Mouse (Mus musculus): Measurements from ENCODE around the gene Farp1. TPM values are rescaled to one million over a fixed set of nuclear protein-coding genes. Genes with fewer than 3 reads are reported as not detected.

Gene Farp1
- polyA plus RNA-seq, 1 experiment = 77.6 TPM

DNA sequence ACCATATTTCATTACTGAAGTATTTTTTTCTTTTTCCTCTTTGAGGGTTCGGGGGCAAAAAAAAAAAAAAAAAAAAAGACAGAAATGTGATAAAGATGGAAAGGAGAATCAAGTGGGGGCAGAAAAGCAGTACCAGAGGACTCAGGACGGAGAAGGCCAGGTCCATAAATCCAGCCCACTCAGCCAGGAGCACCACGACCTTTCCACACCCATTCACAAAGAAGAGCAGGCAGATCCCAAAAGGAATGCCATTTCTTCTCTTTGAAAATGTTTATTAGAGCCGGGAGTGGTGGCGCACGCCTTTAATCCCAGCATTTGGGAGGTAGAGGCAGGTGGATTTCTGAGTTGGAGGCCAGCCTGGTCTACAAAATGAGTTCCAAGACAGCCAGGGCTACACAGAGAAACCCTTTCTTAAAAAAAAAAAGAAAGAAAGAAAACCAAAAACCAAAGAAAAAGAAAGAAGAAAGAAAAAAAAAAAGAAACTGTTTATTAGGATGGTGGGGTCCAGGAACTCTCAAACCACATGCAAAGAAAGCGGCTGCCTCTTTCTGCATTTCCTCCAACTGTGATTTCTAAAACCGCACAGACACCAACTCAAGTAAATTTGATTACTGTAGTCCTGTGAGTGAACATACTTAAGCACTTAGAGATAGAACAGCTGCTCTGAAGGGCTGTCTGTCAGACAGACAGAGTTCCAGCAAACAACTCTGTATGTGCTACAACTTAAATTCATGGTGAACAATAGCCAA is 270.5 kb downstream of the Farp1 start:
- DNase-seq (ENCODE audit: low read depth) = no peak
- no peak for TF ChIP-seq CTCF (IDR thresholded peaks at IDR 0.05; ENCODE audit: borderline replicate concordance, extremely low read depth, insufficient read depth, insufficient read length)
- no peak for TF ChIP-seq POLR2A (IDR thresholded peaks at IDR 0.05; ENCODE audit: borderline replicate concordance, extremely low read depth, insufficient read depth, insufficient read length, poor library complexity, severe bottlenecking)

DNA sequence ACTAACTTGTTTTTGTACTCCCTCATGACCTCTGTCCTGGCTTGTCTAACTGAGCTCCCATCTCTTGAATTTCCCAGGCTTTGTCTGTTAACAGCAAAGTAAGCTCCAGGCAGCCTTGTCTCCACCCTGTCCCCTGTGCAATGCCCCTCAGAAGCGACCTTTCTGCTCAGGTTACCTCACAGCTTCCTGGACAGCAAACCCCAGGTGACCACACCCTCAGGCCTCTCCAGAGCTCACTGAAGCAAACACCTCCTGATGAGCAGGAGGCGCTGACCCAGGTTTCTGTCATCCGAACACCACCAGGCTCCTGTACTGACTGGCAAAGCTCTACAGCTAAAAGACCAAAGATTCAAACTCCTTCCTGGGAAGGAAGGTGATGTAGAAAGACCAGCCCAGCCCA is 274.9 kb downstream of the Farp1 start:
- DNase-seq (ENCODE audit: low read depth) = no peak
- TF ChIP-seq CTCF (IDR thresholded peaks at IDR 0.05; ENCODE audit: borderline replicate concordance, extremely low read depth, insufficient read depth, insufficient read length) = no peak
- no peak for TF ChIP-seq POLR2A (IDR thresholded peaks at IDR 0.05; ENCODE audit: borderline replicate concordance, extremely low read depth, insufficient read depth, insufficient read length, poor library complexity, severe bottlenecking)

DNA sequence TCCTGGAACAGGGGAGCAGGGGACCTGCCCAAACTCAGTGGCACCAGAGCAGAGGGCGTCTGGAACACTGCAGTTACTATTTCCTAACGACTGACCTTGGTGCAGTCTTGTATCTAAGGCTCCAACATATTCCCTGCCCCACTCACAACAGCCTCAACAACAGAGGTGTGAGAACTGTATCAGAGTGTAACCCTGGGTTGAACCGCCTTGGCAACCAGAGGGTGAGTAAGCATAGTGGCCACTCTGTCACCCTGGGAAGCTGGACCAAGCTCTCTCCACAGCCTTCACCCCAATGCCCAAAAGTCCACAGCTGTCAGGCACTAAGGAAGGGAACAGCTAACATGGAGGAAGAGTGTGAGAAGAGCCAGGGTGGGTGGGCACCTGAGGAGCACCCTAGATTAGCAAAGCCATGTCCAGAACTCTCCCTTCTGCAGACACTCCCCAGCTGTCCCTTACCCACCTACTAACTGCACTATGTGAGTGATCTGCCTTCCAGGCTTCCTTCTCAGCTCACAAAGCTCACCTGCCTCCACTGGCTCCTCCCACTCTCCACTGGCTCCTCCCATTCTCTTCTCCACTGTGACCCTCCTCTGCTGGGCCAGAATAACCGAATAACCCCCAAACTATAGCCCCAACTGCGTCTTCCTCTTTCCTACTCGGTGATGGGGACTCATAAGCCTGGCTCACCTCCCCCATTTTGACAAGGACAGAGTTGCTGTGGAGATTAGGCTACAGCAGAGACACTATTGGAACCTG is 275.5 kb downstream of the Farp1 start:
- TF ChIP-seq POLR2A (IDR thresholded peaks at IDR 0.05; ENCODE audit: borderline replicate concordance, extremely low read depth, insufficient read depth, insufficient read length, poor library complexity, severe bottlenecking) (no peak), CTCF (IDR thresholded peaks at IDR 0.05; ENCODE audit: borderline replicate concordance, extremely low read depth, insufficient read depth, insufficient read length) (no peak)
- DNase-seq (ENCODE audit: low read depth) = no peak

DNA sequence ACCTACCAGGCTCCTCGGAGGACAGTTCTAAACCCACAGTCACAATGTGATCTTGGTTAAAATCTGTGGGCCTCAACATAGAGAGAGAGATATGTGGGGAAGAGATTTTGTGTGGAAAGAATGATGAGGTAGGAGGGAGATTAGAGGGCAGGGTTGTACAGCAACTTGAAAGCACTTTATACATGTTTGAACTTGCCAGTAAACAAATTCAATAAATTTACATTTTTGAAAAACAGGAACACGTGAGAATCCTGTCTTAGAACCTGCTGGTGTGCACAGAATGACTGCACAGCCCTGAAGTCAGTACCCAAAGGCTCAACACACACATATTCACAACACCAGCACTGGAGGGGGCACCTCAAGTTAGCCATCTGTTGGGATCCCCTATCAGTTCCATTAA is 276.1 kb downstream of the Farp1 start:
- no peak for DNase-seq (ENCODE audit: low read depth)
- TF ChIP-seq POLR2A (IDR thresholded peaks at IDR 0.05; ENCODE audit: borderline replicate concordance, extremely low read depth, insufficient read depth, insufficient read length, poor library complexity, severe bottlenecking) (no peak), CTCF (IDR thresholded peaks at IDR 0.05; ENCODE audit: borderline replicate concordance, extremely low read depth, insufficient read depth, insufficient read length) (no peak)

DNA sequence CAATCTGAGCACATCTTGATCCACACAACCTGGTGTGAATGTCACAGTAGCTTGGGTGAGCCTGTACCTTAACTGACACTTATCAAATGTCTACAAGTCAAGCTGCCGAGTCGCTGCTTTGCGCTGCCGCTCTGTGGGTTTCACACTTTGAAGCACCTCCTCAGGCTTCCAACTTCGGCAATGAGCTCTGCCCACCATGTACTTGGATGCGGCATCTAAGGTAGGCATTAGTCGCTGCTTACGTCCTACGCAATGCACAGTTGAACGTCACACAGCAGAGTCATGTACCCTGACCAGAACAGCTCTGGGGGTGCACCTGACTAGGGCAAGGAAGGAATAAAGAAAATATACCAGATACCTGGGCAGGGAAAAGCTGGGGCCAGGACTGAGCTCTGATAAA is 278.3 kb downstream of the Farp1 start:
- no peak for DNase-seq (ENCODE audit: low read depth)
- no peak for TF ChIP-seq POLR2A (IDR thresholded peaks at IDR 0.05; ENCODE audit: borderline replicate concordance, extremely low read depth, insufficient read depth, insufficient read length, poor library complexity, severe bottlenecking)
- no peak for TF ChIP-seq CTCF (IDR thresholded peaks at IDR 0.05; ENCODE audit: borderline replicate concordance, extremely low read depth, insufficient read depth, insufficient read length)

DNA sequence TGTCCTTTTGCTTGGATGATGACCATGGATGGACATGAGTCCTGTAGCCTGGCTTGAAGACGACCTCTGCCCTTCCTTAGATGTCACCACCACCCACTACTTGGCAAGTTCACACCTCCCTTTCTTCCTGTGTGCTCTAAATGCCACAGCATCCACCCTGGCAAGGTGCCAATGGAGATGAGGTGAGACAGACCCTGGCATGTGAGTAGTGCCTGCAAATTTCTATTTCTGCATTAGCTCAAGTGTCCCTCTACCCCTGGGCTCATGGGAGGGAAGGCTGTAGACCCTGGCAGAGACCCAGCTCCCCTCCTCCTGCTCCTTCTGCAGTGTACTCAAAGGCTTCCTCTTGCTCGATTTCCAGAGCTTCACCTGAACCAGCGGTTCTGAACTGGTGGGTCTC is 279.9 kb downstream of the Farp1 start:
- DNase-seq (ENCODE audit: low read depth) = peak; percentile 44
- no peak for TF ChIP-seq POLR2A (IDR thresholded peaks at IDR 0.05; ENCODE audit: borderline replicate concordance, extremely low read depth, insufficient read depth, insufficient read length, poor library complexity, severe bottlenecking)
- no peak for TF ChIP-seq CTCF (IDR thresholded peaks at IDR 0.05; ENCODE audit: borderline replicate concordance, extremely low read depth, insufficient read depth, insufficient read length)

GRCm38 (mm10) chr14:121316136-121316535 is 281.1 kb downstream of the Farp1 start:
- TF ChIP-seq CTCF (IDR thresholded peaks at IDR 0.05; ENCODE audit: borderline replicate concordance, extremely low read depth, insufficient read depth, insufficient read length) (no peak), POLR2A (IDR thresholded peaks at IDR 0.05; ENCODE audit: borderline replicate concordance, extremely low read depth, insufficient read depth, insufficient read length, poor library complexity, severe bottlenecking) (no peak)
- DNase-seq (ENCODE audit: low read depth) = peak; percentile 37

GRCm38 (mm10) chr14:121316631-121317311 is 281.8 kb downstream of the Farp1 start:
- no peak for DNase-seq (ENCODE audit: low read depth)

DNA sequence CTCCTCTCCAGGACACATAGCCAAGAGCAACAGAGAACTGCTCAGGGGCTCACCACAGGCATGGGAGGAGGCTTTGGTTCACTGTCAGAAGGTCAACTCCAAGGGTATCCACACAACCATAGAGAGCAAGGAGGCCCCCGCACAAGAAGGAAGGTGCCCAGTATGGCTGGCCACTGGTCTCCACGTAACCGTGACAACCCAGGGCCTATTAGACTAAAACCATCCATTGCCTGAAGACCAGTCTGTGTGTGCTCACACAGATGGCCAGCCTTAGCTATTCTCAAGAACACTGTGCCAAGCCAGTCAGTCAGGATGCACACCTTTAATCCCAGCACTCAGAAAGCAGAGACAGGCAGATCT is 282.3 kb downstream of the Farp1 start:
- TF ChIP-seq POLR2A (IDR thresholded peaks at IDR 0.05; ENCODE audit: borderline replicate concordance, extremely low read depth, insufficient read depth, insufficient read length, poor library complexity, severe bottlenecking) (no peak), CTCF (IDR thresholded peaks at IDR 0.05; ENCODE audit: borderline replicate concordance, extremely low read depth, insufficient read depth, insufficient read length) (no peak)

More at GRCm38 (mm10) chr14:121316631-121317311, 281.8 kb downstream of the Farp1 start:
- no peak for TF ChIP-seq CTCF (IDR thresholded peaks at IDR 0.05; ENCODE audit: borderline replicate concordance, extremely low read depth, insufficient read depth, insufficient read length)
- no peak for TF ChIP-seq POLR2A (IDR thresholded peaks at IDR 0.05; ENCODE audit: borderline replicate concordance, extremely low read depth, insufficient read depth, insufficient read length, poor library complexity, severe bottlenecking)

GRCm38 (mm10) chr14:121318382-121318781 is 283.4 kb downstream of the Farp1 start:
- DNase-seq (ENCODE audit: low read depth) = no peak
- no peak for TF ChIP-seq CTCF (IDR thresholded peaks at IDR 0.05; ENCODE audit: borderline replicate concordance, extremely low read depth, insufficient read depth, insufficient read length)
- TF ChIP-seq POLR2A (IDR thresholded peaks at IDR 0.05; ENCODE audit: borderline replicate concordance, extremely low read depth, insufficient read depth, insufficient read length, poor library complexity, severe bottlenecking) = no peak

More for the DNA sequence above, 282.3 kb downstream of the Farp1 start:
- DNase-seq (ENCODE audit: low read depth) = no peak

GRCm38 (mm10) chr14:121322150-121322549 is 287.1 kb downstream of the Farp1 start:
- TF ChIP-seq CTCF (IDR thresholded peaks at IDR 0.05; ENCODE audit: borderline replicate concordance, extremely low read depth, insufficient read depth, insufficient read length) (no peak), POLR2A (IDR thresholded peaks at IDR 0.05; ENCODE audit: borderline replicate concordance, extremely low read depth, insufficient read depth, insufficient read length, poor library complexity, severe bottlenecking) (no peak)
- DNase-seq (ENCODE audit: low read depth) = no peak
